Mouse (Mus musculus) G1E (cell line): ENCODE data around the gene Gtf2a2.

Experiments used
- CTCF ChIP-seq: IDR thresholded peaks from 2 replicates; pipeline ENCODE4 v1.5.1; 2012; ENCODE audit warnings: low read depth, low read length, inconsistent platforms, mixed read lengths
- GATA1 ChIP-seq: IDR thresholded peaks from 2 replicates; pipeline ENCODE4 v1.6.1; 2012; ENCODE audit warnings: borderline replicate concordance, low read length, inconsistent platforms, mixed read lengths
- GATA2 ChIP-seq: IDR thresholded peaks from 2 replicates; pipeline ENCODE4 v1.6.1; 2012; ENCODE audit warnings: low read depth, low read length, inconsistent platforms, borderline replicate concordance
- POLR2AphosphoS5 ChIP-seq: IDR thresholded peaks from 2 replicates; pipeline ENCODE4 v1.6.1; 2012; ENCODE audit warnings: low read depth, low read length, inconsistent platforms; ENCODE audit not compliant: insufficient replicate concordance
- TAL1 ChIP-seq: conservative IDR thresholded peaks from 2 replicates; pipeline ENCODE4 v1.6.1; 2012; ENCODE audit warnings: low read depth, low read length, inconsistent platforms, mixed read lengths

- TF ChIP-seq CTCF (no peak), GATA1 (no peak), TAL1 (no peak), POLR2AphosphoS5 (no peak), GATA2 (no peak)
These were observed 19.8 kb downstream of the Gtf2a2 start for GRCm38 (mm10) chr9:70032167-70032566.
